Mouse (Mus musculus): Measurements from ENCODE around the gene Slc20a1. TPM values are rescaled to one million over a fixed set of nuclear protein-coding genes. Genes with fewer than 3 reads are reported as not detected.

Slc20a1 gene
- total RNA-seq, 2 experiments from 2014 or later, result 18.7 to 52.4 TPM

DNA sequence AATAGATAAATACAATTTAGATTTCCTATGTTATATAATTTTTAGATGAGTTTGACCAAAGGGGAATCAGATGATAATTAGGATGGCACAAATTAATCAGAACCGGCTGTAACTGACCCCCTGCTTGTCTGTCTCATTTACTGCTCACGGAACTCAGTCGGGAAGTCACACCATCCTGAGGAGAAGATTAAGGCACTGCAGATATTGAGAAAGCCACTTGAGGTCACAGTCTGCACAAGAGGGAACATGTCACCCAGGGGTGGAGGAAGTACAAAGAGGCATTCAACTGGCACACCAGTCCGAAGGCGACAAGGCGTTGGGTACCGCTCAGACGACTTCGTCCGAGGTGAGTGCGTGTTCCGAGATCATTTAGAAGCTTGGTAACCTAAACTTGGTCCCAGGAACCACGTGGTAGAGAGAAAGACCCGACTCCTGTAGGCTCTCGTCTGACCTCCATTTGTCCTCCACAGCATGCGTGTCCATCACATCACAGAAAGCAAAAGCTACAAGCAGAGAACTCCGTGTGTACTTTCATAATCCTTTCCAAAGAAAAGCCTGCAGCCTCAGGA is 26.8 kb downstream of the Slc20a1 start:
- 0 out of 2 replicates have a peak, but pooled peaks have one; percentile 20 for ATAC-seq (ENCODE audit: poor library complexity, severe bottlenecking)

DNA sequence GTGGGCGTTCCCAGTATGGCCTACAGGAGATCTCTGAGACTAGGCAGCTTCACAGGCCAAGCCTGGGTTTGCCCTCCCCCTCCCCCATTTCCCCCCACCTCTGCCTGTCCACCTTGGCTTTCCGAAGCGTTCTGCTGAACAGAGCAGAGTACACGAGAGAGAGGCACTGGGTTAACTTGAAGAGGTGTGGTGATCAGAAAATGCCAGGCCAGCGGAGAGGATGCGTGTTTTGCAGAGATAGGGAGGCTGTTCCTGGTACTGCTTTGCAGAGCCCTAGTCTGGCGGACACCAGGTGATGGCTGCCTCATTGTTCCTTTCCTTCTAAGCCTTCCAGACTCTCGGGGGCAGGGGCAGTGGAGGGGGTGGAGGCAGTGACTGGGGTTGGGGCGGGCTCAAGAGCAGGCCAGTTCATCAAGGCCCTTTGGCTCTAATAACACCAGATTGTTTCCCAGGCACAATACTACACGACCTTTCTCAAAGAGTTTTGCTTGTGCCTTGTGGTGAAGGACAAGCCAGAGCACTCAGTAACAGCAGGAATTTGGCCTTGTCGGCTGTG is 27.8 kb downstream of the Slc20a1 start:
- no peak for ATAC-seq (ENCODE audit: poor library complexity, severe bottlenecking)

DNA sequence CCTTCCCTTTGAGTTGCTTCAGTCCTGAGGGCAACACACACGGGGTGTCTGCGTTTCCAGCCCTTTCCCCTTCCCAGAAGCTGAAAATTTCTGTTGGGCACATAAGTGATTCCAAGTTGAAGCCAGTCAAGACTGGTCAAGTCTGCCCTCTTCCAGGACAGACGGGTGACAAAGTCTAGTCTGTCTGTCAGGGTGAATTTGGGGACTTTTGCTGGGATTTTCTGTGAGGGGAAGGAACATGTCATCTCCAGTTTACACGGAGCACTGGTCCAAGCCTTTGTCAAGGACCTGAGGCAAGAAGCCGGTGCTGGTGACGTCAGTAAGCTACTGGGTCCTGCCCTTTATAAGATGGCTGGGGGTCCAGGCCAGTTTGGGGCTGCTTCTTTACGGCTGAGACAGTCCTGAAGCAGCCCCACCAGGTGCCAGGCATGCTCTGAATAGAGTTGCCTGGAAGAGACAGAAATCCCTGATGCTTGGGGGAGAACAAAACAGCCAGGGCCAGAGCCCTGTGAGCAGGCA is 28.5 kb downstream of the Slc20a1 start:
- ATAC-seq (ENCODE audit: poor library complexity, severe bottlenecking), result no peak

DNA sequence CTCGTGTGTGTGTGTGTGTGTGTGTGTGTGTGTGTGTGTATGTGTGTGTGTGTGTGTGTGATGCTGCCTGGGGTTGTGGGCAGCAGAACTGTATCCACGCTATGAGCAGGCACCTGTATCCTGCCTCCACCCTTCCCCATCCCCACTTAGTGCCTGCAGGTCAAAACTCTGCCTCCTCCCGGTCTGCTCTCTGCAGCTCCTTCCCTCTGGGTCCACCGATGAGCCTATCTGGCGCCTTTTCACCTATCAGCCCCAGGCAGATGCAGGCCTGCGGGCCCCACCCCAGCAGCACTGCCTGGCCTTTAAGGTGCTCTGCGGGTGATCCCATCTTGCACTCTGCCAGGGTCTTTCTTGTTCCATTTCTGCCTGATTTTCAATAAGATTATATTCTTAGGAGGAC is 29.1 kb downstream of the Slc20a1 start:
- peak; percentile 66; the same call in 1 of the 2 replicates for ATAC-seq (ENCODE audit: poor library complexity, severe bottlenecking)

DNA sequence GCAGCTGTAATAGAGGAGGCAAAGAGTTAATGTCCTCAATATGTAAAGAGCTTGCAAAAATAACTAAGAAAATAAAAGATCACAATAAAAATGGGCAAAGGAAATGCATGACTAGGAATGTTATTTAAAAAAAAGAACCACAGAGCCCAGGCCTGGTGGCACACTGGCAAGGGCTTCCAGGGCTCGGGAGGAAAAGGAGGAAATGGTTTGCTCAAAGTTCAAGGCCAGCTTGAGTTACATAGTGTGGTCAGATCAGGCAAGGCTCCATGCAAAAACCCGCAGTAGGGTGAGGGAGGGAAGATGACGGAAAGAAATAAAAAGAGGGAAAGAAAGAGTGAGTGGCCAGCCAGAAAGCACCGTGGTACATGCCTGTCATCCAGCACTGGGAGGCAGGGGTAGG is 30.0 kb downstream of the Slc20a1 start:
- ATAC-seq (ENCODE audit: poor library complexity, severe bottlenecking), result no peak

DNA sequence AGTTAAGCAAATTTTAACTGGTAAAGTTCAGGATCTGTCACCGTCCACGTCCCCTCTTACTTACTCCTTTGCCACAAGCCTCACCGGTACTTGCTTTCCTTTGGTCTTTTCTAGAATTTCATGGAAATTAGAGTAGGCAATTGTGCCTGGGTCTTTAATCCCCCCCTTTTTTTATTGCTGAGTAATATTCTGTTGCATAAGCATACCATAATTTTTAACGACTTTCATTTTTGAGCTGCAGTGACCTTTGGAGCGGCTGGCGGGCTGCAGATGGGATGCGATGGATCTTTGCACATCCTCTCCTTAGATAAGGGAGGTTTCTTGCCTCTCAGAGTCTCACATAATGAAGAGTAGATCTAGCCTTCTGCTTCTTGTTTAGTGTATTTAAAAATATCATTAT is 30.8 kb downstream of the Slc20a1 start:
- ATAC-seq (ENCODE audit: poor library complexity, severe bottlenecking), result no peak

DNA sequence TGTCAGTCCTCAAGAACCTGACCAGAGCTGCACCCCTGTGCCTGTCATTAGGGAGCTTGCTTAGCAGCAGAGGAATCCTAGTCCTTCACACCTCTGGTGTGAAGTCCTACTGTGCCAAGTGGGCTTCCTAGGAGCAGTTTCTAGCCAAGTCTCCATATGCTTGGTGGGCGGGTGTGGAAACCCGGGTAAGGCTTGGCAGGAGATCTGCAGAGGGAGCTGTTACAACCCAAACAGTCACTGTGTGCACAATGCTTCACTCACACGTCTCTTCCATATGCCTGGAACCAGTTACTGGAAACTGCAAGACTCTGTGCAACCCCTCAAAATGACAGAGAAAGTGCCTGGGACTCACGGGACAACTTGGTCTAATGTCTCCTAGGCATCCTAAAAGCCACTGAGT is 33.5 kb downstream of the Slc20a1 start:
- no peak for ATAC-seq (ENCODE audit: poor library complexity, severe bottlenecking)

DNA sequence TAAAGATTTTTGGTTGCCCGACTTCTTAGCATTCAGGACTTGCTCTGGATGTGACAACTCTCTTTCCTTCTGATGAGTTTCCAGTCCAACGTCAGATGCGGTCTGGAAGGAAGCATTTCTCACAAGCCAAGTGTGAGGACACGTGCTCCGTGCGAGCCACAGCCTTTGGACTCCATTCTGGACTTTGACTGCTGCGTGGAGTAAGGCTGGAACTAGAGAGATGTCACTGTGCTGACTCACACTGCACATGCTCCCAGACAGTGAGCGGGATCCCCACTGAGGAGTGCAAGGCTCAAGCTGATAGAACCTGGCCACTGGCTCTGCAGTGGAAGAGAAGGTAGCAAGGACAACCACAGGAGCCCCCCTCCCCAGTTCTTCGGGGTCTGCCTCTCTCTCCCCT is 33.9 kb downstream of the Slc20a1 start:
- ATAC-seq (ENCODE audit: poor library complexity, severe bottlenecking), result no peak

DNA sequence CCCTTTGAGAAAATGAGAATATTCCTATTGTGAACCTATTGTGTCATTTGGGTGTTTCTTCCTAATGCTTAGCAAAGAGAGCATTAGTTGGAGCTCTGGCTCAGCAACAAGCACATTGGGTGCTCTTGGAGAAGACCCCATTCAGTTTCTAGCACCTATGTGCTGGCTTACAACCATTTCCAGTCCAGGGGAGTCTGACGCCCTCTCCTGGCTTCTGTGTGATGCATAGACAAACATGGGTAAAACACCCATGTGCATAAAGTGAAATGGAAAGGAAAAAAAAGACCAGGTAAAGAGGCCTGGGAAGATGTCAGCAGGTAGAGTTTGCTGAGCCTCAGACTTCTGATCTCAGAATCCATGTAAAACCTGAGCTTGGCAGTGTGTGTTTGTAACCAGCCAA is 34.7 kb downstream of the Slc20a1 start:
- no peak for ATAC-seq (ENCODE audit: poor library complexity, severe bottlenecking)

DNA sequence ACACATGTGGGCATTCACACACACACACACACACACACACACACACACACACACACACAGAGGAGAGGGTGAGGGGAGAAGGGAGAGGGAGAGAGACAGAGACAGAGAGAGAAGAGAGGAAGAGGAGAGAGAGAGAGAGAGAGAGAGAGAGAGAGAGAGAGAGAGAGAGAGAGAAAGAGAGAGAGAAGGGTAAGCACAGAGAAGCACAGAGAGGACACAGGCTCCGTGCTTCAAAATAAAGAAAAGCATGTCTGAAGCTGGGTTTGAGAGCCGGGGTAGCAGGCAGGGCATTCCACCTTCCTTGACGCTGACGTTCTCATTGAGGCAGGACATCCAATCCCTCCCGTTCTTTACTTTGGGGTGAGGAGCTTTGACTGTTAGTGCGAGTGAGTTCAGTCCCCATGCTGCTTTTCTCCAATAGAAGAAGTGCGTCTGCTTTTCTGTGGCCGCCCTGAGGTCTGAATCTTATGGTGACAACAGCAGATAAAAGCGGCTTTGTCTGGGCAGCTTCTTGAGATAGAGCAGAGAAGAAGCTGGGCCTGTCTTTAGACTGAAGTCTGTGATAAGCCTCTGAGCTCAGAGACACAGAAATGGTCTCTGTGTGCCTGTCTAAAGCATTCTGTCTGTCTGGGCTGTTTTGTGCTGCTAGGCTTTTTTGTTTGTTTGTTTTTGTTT is 35.4 kb downstream of the Slc20a1 start:
- ATAC-seq (ENCODE audit: poor library complexity, severe bottlenecking), result no peak

DNA sequence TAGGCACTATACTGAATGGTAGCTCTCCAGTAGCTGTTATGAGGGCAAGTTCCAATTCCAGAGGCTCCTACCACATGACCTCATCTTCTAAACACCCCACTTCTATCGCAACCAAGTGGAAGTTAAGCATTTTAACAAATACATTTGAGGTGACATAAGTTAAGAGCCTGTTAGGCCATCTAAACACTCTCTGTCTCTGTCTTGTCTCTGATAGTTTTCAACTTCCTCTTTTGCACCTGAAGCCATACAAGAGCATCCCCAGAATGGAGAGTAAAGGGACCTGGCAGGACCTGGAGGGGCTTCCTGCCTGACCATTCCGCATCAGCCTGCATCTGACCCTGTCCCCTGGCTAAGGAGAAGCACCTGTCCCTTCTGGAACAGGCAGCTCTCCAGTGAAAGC is 36.2 kb downstream of the Slc20a1 start:
- no peak for ATAC-seq (ENCODE audit: poor library complexity, severe bottlenecking)

DNA sequence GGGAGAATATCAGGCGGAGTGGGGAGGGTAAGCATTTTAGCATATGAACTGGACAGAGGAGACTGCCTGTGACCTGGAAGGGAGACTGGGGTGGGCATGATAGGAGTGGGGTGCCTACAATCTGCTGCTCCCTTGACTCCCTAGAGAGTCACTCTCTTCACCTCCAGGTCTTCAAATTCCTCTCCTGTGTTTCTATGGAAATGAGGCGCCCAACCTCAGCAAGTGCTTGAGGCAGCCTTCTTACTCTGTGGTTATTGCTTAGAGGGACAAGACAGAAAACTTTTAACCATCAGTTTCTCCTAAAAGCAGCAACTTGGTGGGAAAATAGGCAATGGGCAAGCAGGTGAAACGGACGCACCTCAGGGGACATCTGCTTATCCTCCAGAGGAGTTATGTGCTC is 38.0 kb downstream of the Slc20a1 start:
- ATAC-seq (ENCODE audit: poor library complexity, severe bottlenecking), result no peak

DNA sequence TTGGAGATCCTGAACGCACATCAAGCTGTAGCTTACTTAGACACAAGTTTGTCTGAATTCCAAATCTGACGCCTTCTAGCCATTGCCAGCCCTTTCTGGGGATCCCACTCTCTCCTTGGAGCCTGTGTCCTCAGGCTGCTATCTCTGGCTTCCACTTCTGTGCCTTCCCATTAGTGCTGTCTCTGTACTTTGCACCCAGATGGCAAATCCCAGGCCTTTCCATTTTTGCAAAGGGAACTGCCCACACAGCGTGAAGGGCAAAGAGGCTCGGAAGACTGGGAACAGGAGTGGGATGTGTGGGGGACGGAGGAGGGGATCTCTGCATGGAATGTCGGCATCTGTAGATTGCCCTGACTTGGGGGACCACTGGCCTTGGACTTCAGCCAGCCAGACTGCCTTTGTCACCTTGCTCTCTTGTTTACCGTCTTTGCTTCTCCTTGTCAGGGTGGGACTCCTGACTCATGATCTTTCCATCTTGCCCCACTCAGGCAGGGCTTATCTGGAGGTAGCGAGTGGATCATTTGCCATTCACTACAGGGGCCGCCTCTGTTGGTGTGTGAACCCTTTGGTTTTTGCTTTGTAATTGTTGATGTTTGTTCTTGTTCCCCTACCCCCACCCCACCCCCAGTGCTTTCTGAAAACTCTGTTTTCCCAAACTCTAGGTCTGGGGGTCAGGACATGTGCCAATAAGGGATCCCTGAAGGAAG is 42.3 kb downstream of the Slc20a1 start:
- no peak for ATAC-seq (ENCODE audit: poor library complexity, severe bottlenecking)

DNA sequence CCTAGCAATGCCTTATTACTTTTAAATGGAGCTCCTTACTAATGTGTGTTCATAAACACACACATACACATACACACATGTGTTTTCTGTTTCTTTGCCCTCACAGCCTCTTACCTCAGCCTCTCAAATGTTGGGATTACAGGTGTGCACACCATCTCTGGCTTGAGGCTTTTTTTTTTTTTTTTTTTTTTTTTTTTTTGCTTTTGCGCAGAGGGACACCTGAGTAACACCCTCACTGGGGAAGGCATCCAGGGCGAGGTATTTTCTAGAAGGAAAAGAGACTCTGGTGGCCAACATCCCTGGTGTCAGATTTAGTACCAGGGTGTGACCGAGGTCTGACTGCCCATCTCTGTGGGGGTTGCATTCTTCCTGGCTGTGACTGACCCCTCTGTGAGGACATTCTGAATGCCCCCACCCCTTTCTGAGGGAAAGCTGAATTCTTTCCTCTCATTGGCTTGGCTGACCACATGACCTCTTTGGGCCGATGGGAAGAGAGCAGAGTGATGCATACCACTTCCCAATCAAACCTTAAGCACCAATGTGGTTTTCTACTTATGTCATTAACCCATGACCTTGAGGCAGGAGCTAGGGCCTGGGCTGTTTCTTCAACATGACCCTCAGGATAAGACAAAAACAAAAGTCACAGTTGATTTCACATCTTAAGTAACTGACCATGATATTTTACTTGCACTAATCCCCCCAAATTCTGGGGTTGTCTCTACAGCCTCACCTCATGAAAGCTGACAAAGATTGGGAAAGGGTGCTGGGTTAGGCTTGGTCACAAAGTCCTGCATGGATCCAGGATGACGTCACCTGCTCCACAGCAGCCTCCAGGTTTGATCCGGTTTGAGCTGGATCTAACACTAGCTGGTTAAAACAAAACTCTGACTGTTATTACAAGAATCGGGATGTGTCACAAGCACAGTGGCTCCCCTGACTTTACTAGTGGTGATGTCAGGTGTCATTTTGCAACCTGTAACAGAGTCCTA is 43.6 kb downstream of the Slc20a1 start:
- peak; percentile 49 for ATAC-seq (ENCODE audit: poor library complexity, severe bottlenecking)

DNA sequence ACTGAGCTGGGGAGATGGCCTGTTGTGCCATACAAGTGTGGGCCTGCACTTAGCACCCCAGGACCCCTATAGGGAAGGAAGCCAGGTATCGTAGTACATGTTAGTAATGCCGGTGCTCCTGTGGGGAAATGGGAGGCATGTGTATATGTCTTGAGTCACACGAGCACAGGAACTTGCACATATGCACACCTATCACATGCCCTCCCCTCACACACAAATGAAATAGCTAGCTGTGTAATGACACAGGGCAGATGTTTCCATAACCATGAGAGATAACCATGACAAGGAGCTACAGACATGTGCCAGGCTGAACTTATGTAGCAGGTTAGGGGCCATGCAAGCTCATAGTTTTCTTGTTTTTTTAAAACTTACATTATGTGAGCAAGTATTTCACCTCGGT is 44.4 kb downstream of the Slc20a1 start:
- peak; percentile 90 for ATAC-seq (ENCODE audit: poor library complexity, severe bottlenecking)

DNA sequence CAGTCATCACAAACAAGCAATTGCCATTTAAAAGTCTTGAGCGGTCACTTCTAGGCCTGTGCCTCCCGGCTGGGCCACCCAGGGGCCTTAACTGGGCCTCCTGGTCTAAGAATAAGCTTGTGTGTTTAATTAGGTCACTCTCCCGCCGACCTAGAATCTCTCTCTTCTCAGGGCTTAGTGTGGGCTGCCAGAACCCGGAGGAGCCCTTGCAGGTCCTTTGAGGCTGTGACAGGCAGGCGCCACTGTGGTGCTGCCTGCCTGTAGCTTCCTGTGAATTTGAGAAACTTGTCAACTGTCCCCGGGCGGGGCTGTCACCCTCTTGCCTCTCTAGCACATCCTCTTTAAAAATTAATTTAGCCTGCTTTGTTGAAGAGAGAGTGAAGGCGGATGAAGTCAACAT is 45.2 kb downstream of the Slc20a1 start:
- peak; percentile 55 for ATAC-seq (ENCODE audit: poor library complexity, severe bottlenecking)

DNA sequence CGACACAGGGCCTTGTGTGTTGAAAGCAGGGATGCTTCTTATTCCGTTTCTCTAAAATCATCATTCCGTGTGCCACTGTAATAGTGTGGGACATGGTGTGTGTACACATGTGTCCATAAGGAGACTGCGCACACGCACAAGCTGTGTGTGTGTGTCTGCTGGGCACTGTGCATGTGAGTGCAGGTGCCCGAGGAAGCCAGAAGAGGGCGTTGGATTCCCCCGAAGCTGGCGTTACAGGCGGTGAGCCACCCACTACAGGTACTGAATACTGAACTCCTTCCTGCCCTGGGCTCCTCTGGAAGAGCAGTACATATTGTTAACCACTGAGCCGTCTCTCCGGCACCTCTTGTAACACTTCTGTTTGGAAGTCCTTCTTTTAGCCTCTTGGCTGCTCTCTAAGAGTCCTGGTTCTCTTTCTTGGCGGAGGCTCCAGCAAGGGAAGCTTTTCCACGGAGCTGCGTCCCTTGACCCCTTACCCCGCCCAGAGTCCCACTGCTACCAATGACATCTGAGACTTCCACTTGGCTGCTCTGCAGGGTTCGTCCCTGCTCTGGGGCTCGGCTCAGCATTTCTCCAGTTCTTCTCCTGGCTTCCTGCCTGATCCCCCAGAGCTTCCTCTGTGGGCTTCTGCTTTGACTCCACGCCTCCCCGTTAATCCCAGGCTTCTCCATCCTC is 46.0 kb downstream of the Slc20a1 start:
- ATAC-seq (ENCODE audit: poor library complexity, severe bottlenecking), result no peak

DNA sequence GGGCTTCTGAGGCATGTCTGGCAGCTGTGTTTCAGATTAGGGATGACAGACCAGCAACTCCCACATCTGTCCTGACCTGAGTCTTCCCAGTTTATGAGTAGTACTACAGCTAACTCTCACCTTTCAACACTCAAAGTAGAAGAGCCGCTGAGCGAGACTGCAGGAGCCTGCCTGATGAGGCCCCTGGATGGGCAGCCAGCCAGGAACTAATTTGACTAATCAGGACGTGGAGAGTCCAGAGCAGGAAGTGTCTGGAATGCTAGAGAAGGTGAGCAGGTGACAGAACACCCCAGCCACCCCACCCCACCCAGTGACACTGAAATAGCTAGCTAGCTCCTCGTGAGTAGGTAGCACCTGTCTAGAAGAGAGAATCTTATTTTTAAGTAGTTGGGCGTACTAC is 47.1 kb downstream of the Slc20a1 start:
- ATAC-seq (ENCODE audit: poor library complexity, severe bottlenecking), result no peak

DNA sequence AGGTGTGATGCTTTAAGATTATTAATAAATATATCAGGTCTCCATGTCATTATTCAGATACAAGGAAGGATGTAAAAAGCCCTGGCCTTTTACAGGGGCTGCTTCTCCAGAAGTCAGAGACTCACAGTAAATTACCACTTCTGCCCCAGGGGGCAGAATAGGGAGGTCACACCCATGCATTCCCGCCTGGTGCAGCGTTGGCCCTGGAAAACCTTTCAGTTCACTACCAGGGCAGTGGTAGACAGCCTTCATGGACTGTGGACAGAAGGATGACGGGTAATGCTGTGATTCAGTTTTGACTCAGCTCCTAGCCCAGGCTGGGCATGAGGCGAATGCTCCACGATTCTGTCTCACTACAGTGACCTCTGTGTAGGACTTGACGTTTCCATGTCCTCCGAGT is 47.9 kb downstream of the Slc20a1 start:
- no peak for ATAC-seq (ENCODE audit: poor library complexity, severe bottlenecking)

DNA sequence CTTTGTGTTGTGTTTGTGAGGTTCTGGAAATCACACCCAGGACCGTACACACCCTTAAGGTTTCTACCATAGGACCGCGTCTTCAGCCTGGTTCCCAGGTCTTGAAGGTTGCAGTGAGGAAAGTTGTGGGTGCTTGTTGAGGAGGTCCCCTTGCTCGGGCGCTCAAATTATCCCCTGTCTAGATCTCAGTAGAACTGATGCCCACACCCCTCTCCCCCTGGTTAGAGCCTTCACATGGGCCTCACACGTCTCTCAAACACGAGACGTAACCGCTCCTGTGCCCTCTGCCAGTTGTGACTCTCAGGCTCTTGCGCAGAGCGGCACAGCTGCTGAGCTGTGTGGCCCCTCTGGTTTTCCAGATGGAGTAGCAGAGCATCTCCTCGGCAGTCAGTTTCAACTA is 48.4 kb downstream of the Slc20a1 start:
- ATAC-seq (ENCODE audit: poor library complexity, severe bottlenecking), result no peak

Data from megakaryocyte, adult 5-6 weeks (primary cell).